Mouse (Mus musculus): ENCODE data around the gene Prkci.

Gene Prkci

GRCm38 (mm10) chr3:30995283-30995898 lies at the start of gene Prkci:
Gene Prkci (plus strand): TSS chr3:30995747.
- peak; percentile 95 to 97 for DNase-seq

DNA sequence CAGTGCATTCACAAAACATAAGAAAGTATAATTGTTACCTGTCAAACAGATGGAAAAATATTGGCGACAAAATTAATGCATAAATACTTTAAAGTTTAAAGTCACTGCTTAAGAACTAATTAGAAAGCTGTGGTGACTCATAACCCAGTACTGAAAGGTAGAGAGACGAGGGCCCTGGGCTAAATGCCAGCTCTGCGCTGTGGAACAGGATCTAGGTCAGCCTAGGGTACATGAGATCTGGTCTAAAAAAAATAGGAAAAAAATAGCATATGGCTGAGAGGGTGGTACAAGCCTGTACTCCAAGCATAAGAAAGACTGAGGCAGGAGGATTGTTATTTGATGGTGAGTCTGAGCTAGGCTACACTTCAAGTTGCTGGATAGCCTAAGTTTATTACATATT lies 43.9 kb upstream of the Prkci start:
- DNase-seq = no peak

GRCm38 (mm10) chr3:30952273-30953070 lies 43.1 kb upstream of the Prkci start:
- DNase-seq = no peak

DNA sequence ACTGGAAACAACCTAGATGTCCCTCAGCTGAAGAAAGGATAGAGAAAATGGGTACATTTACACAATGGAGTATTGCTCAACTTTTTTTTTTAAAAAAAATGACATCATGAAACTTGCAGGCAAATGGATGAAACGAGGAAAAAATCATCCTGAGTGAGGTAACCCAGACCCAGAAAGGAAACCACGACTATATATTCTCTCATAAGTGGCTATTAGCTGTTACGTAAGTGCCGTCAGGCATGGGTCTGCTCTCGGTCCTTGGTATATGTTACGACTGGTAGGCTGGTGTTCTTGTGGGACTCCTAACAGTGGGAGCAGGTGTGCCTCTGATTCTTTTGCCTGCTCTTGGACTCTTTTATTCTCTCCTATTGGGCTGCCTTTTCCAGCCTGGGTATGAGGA lies 39.2 kb upstream of the Prkci start:
- no peak for DNase-seq

DNA sequence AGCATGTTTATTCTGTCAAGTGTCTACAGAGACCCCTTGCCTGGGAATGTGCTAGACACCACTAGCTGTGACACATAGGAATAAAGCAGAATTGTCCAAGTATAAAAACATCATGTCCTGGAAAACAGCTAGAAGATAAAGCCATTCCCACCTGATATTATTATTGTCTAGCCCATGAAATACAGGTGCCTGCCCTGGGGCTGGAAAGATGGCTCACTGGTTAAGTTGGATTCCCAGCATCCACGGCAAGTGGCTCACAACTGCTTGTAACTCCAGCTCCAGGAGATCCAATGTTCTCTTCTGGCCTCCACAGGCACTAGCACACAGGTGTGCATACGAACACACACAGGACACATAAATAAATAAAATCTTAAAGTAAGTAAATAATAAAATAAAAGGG lies 36.8 kb upstream of the Prkci start:
- DNase-seq = no peak

- no peak for DNase-seq
Measured at GRCm38 (mm10) chr3:30959868-30960831, 35.4 kb upstream of the Prkci start.

DNA sequence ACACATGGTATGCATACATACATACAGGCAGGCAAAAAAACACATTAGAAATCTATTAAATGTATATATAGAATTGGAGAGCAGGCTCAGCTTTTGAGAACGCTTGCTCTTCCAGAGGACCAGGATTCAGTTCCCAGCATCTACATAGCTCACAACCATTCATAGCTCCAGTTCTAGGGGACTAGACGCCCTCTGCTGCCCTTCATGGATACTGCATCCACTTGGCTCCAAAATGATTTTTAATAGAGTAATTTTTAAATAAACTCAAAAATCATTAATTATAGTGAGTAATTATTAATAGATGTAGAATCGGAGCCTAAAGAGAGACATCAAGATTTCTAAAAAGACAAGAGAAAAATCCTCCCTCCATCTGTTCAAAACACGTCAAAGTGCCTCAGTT lies 32.4 kb upstream of the Prkci start:
- DNase-seq = no peak

GRCm38 (mm10) chr3:30964216-30964615 lies 31.3 kb upstream of the Prkci start:
- DNase-seq = no peak

DNA sequence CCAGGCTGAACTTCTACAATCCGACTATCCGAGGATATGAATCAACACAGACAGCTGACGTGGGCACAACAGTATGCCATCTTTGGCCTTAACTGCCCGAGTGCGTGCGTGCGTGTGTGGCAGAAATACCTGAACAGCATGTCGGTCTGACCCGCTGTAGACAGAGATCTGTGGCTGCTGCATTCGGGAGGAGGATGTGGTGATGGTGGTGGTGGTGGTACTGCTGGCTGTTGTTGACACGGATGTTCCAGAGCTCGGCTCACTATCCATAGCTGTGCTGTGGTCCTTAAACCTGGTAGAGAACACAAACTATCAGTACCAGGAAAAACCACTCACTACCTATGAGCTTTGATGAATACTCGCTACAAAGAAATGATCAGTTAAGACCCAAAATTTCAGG lies 29.9 kb upstream of the Prkci start:
- DNase-seq = no peak

GRCm38 (mm10) chr3:30968531-30969092 lies 26.9 kb upstream of the Prkci start:
- peak; percentile 62 to 67 for DNase-seq

DNA sequence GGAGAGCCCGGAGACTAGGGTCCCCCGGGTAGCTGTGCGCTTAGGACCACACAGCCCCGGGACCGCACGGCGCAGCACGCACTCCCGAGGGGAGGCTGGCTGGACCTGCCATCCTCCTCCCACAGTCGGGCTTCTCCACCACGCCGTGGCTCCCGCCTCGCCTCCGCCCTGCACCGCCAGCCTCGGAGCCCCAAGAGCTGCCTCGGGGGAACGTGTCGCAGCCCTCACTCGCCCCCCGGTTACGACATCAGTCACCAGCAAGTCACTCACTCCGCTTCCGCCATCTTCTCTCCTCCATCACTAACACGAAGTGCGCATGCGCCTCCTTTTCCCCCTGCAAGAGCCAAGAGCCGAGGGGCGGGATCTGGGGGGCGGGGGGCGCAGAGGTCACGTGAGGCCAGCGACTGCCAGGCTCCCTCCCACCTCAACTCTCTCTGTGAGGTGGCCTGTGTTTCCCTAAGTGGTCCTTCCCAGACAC lies 26.4 kb upstream of the Prkci start, which contains the start of gene Phc3:
Gene Phc3 (minus strand): TSS at position 312 of the 478 bp plus-strand sequence.
- DNase-seq = peak; percentile 93 to 94

DNA sequence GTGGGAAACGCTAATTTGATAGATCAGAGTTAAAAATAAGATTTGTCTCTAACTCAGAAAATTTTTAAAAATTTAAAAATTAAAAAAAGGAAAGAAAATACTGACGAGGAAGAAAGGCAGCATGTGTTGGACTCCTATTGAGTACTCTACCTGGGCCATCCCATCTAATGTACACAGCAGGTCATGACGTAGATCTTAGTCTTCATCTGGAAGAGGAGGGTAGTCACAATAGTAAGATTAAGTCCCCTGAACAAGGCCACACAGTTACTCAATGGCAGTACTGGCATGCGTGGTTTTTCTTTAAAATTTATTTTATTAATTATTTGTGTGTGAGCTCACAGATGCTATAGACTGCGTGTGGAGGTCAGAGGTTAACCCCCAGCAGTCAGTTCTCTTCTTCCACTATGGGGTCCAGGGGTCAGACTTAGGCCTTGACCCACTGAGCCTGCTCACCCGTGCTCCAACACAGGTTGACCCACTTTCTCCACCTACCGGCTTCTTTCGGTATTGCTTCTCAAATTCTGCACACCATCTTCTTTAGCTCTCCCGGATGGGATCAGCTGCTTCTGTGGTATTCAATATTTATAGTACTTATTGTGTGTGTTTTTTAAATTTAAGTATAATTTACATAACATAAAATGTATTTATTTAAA lies 20.3 kb upstream of the Prkci start:
- DNase-seq = peak in 1 of 2 experiments; percentile 79

GRCm38 (mm10) chr3:30976991-30977603 lies 18.4 kb upstream of the Prkci start:
- no peak for DNase-seq

- DNase-seq = no peak
Measured at GRCm38 (mm10) chr3:30981616-30982380, 13.7 kb upstream of the Prkci start.

DNA sequence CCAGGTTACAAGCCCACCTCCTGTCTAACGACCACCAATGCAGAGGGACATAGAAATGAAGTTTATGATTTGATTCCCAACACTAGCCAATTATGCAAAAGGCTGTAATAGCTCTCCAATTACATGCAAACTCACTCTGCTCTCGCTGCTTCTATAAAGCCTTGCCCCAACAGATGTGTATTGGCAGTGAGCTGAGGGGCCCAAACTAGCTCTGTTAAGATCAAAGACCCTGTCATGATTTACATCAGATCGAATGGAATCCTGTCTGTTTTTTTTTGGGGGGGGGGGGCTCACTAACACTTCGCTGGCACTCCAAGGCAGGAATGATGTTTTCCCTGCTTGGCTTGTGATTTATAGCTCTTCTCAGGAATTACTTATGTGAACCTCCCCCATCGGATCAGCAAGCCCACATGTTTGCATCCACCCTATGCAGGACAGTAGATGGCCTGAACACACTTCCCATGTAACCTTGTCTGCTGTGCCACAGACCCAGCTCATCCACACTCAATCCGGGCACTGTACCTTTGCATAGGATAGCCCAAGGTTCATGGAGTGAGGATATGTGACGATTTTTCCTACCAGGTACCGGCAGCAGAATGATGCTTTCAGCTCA lies 12.5 kb upstream of the Prkci start:
- no peak for DNase-seq

DNA sequence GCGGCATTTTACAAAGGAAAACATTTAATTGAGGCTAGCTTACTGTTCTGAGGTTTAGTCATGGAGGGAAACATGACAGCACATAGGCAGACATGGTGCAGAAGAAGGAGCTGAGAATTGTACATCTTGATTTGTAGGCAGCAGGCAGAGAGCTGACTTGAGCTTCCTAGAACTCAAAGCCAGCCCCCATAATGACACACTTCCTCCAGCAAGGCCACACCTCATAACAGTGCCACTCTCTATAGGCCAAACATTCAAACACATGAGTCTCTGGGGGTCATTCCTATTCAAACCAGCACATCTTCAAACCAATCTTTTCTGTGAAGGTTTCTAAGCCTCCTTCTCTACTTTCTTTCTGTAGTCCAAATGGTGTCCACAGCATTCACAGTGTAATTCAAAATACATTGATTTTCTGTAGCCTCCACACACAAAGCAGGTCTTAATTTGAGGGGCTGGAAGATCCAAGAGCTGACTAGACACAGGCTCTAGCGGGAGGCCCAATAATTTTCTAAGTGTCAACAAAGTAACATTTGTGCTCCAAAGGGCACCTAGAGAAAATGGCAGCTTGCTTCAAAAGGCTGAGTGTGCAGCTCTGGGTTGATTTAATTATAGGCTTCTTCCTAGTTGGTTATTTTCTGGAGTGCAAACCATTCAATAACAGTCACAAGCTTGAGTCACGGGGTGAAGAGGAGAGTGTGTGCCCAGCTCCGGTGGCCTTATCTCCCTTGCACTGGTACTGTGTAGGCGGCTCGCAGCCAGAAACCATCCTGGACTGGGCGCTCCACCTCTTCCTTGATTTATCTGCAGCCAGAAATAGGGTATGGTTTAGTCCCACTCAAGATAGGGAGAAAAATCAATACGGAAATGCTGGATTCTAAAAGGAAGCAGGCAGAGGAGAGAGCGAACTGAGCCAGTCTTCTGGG lies 7.9 kb upstream of the Prkci start:
- no peak for DNase-seq

- DNase-seq = no peak
Measured at GRCm38 (mm10) chr3:30992161-30992560, 3.4 kb upstream of the Prkci start.

- peak in 1 of 2 experiments; percentile 43 for DNase-seq
Measured at GRCm38 (mm10) chr3:30993066-30993573, 2.4 kb upstream of the Prkci start.

GRCm38 (mm10) chr3:30994859-30995258 lies 688 bp upstream of the Prkci start:
- DNase-seq = no peak
